Mouse (Mus musculus): Measurements from ENCODE around the gene Cfap77. TPM values are rescaled to one million over a fixed set of nuclear protein-coding genes. Genes with fewer than 3 reads are reported as not detected.

The Cfap77 gene
- total RNA-seq, 2 experiments from 2014 or later = not detected

GRCm38 (mm10) chr2:29051932-29052331 is 2.9 kb downstream of the Cfap77 start:
- no peak for DNase-seq

- DNase-seq = no peak
Observed at GRCm38 (mm10) chr2:29046151-29046550, 8.7 kb downstream of the Cfap77 start.

DNA sequence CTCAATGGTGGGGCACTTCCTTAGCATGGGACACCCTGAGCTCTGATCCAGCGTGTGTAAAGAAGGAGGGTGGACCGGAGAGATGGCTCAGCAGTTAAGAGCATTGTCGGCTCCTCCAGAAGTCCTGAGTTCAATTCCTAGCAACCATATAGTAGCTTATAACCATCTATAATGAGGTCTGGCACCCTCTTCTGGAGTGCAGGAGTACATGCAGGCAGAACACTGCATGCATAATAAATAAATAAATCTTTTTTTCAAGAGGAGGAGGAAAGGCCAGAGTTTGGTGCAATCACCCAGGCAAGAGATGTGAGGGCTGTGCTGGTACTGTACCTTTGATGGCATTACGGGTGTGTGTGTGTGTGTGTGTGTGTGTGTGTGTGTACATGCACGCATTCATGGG is 12.7 kb downstream of the Cfap77 start:
- no peak for DNase-seq

DNA sequence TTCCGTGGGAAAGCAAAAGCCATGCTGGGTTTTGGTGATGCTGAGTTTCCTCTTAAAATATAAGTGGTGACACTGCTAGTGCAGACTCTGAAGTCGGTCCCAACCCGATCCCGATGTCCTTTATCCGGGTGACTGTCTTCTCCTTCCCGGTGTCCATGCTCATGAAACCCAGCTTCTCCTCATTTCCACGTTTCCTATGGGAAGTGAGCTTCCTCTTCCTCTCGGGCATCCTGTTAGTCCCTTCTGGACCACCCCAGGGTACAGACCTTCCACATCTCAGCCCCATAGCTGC is 13.4 kb downstream of the Cfap77 start:
- no peak for DNase-seq

- no peak for DNase-seq
Observed at GRCm38 (mm10) chr2:29040594-29041476, 14.0 kb downstream of the Cfap77 start.

DNA sequence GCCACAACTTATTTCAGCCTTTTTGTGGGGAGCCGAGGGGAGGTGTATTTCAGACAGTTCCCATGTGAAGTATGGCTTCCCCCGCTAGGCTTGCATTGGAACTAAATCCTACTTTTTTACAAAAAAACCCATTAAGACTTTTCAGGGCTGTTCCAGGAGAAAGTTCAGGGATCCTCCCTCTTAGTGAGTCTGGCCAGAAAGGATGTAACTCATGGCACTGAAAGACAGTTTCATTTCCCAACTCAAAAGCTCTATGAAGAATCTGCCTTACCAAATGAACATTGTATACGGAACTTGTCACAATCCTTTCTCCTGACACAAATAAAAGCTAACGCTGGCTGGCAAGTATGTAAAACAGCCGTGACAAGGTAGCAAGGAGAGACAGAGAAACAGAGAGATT is 15.1 kb downstream of the Cfap77 start:
- DNase-seq = no peak

- no peak for DNase-seq
Observed at GRCm38 (mm10) chr2:29035698-29036097, 19.2 kb downstream of the Cfap77 start.

GRCm38 (mm10) chr2:29034542-29035475 is 20.1 kb downstream of the Cfap77 start:
- DNase-seq = no peak

- DNase-seq = no peak
Observed at GRCm38 (mm10) chr2:29031951-29032350, 22.9 kb downstream of the Cfap77 start.

DNA sequence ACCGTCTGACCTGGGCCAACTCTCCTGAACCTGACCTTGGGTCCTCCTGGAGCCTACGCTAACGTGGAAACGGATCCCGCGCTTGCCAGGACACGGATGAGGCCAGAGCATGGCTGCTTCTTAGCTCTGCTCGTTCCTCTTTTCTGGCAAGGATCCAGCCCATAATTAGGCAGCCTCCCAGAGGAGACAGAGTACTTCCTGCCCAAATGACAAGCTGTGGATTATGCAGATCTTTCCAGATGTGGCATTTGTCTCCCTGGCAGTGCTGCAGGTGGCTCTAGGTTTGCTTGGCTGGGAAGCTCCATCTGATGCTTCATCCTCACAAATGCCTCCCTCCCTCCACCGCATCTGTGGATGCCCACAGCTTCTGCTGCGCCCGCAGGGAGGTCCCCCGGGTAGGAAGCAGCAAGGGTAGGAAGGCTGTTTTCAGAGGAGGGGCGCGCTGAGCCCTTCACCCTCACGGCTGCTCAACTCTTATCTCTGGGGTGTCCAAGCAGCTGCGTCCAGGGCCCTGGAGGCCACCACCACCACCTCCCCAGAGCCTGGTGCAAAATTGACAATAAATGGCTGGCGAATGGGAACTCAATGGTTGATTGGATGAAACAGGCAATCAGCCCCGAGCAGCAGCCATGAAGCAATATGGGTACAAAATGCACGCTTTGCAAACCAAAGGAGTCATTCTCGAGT is 24.7 kb downstream of the Cfap77 start:
- DNase-seq = no peak

DNA sequence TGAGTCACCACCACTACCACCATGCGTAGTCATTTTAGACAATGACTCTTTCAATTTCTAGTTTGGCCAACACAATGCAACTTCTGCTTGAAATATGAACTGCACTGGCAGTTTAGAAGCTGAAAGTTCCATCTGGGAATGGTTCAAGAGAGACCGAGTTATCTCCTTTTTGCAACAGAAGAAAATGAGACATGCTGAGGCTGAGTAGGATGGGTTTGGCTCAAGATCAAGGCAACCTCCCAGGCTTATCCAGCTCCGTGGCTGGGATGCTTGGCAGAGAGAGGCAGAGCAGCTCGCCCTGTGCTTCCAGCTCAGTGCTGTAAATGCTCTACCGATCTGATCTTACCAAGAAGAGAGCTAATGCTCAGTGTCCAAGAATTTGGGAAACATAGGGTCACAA is 29.6 kb downstream of the Cfap77 start:
- no peak for DNase-seq

GRCm38 (mm10) chr2:29023001-29023400 is 31.9 kb downstream of the Cfap77 start:
- DNase-seq = no peak

GRCm38 (mm10) chr2:29021025-29021424 is 33.8 kb downstream of the Cfap77 start:
- no peak for DNase-seq

- DNase-seq = no peak
Observed at GRCm38 (mm10) chr2:29018680-29019079, 36.2 kb downstream of the Cfap77 start.

DNA sequence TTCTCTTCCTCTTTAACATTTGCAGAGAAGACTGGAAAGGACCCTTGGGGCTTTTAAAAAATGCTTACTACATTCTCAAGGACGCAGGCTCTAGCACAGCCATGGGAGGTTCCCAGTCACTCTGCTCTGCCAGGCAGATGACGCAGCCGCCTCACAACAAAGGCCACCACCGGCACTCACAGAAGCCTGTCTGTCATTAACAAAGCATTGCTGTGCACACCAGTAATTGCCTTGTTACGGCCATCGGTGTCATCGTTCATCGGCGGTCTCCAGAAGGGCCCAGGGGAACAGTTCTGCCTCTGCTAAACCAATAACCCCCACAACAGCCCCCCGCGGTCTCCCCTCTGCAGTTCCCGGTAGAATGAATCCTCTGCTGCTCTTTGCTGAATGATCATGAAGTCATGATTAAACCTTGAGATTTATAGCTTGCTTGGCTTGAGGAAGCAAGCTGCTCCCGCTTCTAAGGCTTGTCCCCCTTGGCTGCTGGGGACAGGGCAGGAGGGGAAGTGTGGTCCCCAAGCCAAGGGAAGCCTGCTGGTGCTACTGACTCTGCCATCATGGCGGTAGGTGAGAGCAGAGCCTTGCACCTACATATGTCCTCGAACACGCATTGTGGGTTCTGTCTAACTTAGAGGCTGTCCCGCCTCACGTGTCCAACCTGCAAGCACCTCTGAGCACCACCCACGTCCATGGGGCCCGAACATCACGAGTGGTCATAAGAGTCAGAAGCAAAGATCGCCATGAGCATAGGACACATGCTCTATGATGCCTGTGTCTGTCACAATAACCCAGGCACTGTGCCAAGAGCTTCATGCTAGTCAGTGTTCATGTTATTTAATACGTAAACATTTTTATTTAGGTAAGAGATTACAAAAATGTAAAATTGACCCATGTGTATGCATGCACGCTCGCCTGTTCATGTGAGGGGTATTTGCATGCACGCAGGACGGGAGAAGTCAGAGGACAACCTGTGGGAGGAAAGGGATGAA is 38.0 kb downstream of the Cfap77 start:
- DNase-seq = no peak

GRCm38 (mm10) chr2:29012523-29012922 is 42.3 kb downstream of the Cfap77 start:
- no peak for DNase-seq

DNA sequence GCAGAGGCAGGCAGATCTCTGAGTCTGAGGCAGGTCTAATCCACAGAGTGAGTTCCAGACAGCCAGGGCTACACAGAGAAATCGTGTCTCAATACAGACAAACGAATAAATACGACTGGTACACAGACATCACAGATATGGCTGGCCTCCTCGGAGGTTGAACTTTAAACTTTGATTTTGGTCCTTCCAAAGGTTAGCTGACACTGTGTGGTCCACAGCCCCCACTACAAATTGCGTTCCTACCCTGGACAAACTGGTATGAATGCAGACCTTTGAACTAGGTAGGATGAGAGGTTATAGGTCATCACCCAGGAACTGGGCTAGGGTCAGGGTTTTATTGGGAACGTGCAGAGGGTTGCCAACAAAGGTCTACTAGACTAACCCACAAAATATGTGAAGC is 47.2 kb downstream of the Cfap77 start:
- DNase-seq = no peak

GRCm38 (mm10) chr2:29006455-29007034 is 48.3 kb downstream of the Cfap77 start:
- DNase-seq = no peak

GRCm38 (mm10) chr2:29004037-29004436 is 50.8 kb downstream of the Cfap77 start:
- no peak for DNase-seq

- no peak for DNase-seq
Observed at GRCm38 (mm10) chr2:28998246-28998645, 56.6 kb downstream of the Cfap77 start.
